Mouse (Mus musculus) midbrain, embryonic 16.5 days (tissue): ENCODE measurements around the gene Slc3a2. TPM values are rescaled to one million over a fixed set of nuclear protein-coding genes. Genes with fewer than 3 reads are reported as not detected.

Source experiments
- ATAC-seq: fragments of 200-750 bp; cut with Nextera tagmentation; 2 replicates; pipeline ENCODE4 v1.8.0; 2017; ENCODE audit warnings: moderate TSS enrichment
- H3K27ac ChIP-seq: fragments of 300-500 bp; sonication (generic); 2 replicates; pipeline ENCODE4 v1.5.1; 2014; ENCODE audit warnings: mild to moderate bottlenecking, low read length, mixed read lengths
- H3K27me3 ChIP-seq: fragments of 300-500 bp; sonication (generic); 2 replicates; pipeline ENCODE4 v1.6.1; 2014; ENCODE audit warnings: low read depth, low read length, mixed read lengths; ENCODE audit not compliant: control insufficient read depth, insufficient read depth
- H3K36me3 ChIP-seq: fragments of 300-500 bp; sonication (generic); 2 replicates; pipeline ENCODE4 v1.6.1; 2014; ENCODE audit warnings: mild to moderate bottlenecking, low read length, moderate library complexity, mixed read lengths; ENCODE audit not compliant: control insufficient read depth, insufficient read depth
- H3K4me1 ChIP-seq: fragments of 300-500 bp; sonication (generic); 2 replicates; pipeline ENCODE4 v1.6.1; 2014; ENCODE audit warnings: mild to moderate bottlenecking, low read length, mixed read lengths; ENCODE audit not compliant: control insufficient read depth, insufficient read depth
- H3K4me2 ChIP-seq: fragments of 300-500 bp; sonication (generic); 2 replicates; pipeline ENCODE4 v1.6.1; 2014; ENCODE audit warnings: mild to moderate bottlenecking, low read length, mixed read lengths
- H3K4me3 ChIP-seq: fragments of 300-500 bp; sonication (generic); 2 replicates; pipeline ENCODE4 v1.5.1; 2014; ENCODE audit warnings: low read depth, mild to moderate bottlenecking, low read length, moderate library complexity, mixed read lengths
- H3K9ac ChIP-seq: fragments of 300-500 bp; sonication (generic); 2 replicates; pipeline ENCODE4 v1.6.1; 2014; ENCODE audit warnings: low read depth, low read length, mixed read lengths
- H3K9me3 ChIP-seq: fragments of 300-500 bp; sonication (generic); replicated peaks from 2 replicates; pipeline ENCODE4 v1.6.1; 2014; ENCODE audit warnings: mild to moderate bottlenecking, low read length, mixed read lengths; ENCODE audit not compliant: control insufficient read depth, poor library complexity, severe bottlenecking
- WGBS: fragments of 180-500 bp; shearing (Covaris S2); extraction: QIAGEN DNeasy Blood & Tissue Kit; methylation state at CpG from one replicate; pipeline ENCODE4 v1.1.7; 2014; 5-methylcytosine and 5-hydroxymethylcytosine counted together
- polyA plus RNA-seq: library from polyadenylated mRNA; unstranded; fragments of >200 nt; fragmentation: Nextera tagmentation; extraction: Ambion mirVana; gene quantifications from 2 replicates; pipeline ENCODE4 v1.2.1, GENCODE M21; 2015

Gene Slc3a2
- polyA plus RNA-seq, 1 experiment from 2014 or later, result 176 TPM

DNA sequence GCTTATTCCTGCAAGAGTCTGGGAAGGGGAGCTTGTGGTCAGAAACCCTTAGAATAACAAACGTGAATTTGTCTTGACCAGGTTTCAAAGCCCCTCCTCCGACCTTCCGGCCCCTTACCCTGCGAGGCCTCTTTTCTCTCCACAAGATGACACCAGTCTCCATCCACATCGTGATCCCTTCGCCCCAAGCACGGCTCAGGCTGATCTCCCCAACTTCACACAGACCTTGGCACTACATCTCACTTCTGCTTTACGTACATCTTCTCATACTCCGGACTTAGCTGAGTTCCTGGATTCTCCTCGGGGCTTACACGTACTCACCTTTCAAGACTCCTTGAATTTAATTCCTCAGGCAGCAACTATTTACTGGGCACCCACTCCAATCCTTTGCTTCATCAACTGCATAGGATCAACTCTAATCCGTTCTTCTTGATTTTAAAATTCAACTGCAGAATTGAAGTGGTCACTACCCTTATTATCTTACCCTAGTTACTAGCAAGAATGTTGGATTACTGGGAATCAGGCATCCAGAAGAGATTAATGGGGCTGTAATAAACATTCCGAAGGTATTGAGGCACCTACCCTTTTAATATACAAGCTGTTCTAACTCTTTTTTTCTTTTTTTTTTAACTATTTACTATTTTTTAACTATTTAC, 9.0 kb downstream of the Slc3a2 start:
- peak; percentile 12; the same call in 1 of the 2 replicates for ATAC-seq
- peak overlapping the region; percentile 56 for H3K4me3 ChIP-seq
- peaks cover 13% of the 10 kb centered on the region for H3K36me3 ChIP-seq
- no peaks in the 10 kb centered on the region for H3K27me3 ChIP-seq
- WGBS, result 5% methylated on average over 13 of the region's 13 CpGs
- H3K9ac ChIP-seq, result peak overlapping the region; percentile 73
- H3K27ac ChIP-seq, result peak overlapping the region; percentile 90
- peaks cover 32% of the 10 kb centered on the region for H3K4me1 ChIP-seq
- no peaks in the 10 kb centered on the region for H3K9me3 ChIP-seq
- H3K4me2 ChIP-seq, result peak overlapping the region; percentile 75

DNA sequence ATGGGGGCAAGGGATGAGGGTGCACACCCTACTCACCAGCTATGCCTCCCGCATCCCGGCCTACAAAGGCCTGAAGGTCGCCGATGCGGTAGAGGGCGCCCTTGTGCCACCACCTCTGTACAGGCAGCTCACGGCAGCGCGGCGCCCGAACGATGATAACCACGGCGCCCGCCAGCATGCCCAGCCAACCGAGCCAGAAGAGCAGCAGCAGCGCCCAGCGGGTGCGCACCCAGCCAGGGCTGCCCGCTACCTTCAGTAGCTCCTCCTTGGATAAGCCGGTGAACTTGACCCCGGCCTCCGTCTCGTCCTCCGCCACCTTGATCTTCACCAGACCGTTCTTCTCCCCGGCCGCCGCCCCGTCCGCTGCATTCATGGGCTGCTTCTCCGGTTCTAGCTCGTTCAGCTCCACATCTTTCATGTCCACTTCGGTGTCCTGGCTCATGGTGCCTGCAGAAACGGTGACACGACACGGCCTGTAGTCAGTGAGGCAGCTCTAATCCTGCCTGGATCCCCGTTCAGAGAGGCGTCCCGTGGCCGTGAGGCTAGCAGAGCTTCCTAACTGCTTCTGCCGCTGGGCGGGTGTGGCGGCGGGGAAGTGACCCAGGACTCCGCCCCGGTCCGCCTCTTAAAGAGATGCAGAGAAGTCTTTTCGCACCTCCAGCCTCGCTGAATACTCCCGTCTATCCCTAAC, 9.7 kb downstream of the Slc3a2 start:
- Histone ChIP-seq H3K9ac (peak overlapping the region; percentile 73), H3K27me3 (no peaks in the 10 kb centered on the region), H3K4me3 (peak overlapping the region; percentile 56), H3K4me2 (peak overlapping the region; percentile 75), H3K27ac (peak overlapping the region; percentile 90), H3K36me3 (peaks cover 20% of the 10 kb centered on the region), H3K9me3 (no peaks in the 10 kb centered on the region), H3K4me1 (peaks cover 32% of the 10 kb centered on the region)
- peak; percentile 94 for ATAC-seq
- under 1% methylated on average over 45 of the region's 51 CpGs for WGBS

DNA sequence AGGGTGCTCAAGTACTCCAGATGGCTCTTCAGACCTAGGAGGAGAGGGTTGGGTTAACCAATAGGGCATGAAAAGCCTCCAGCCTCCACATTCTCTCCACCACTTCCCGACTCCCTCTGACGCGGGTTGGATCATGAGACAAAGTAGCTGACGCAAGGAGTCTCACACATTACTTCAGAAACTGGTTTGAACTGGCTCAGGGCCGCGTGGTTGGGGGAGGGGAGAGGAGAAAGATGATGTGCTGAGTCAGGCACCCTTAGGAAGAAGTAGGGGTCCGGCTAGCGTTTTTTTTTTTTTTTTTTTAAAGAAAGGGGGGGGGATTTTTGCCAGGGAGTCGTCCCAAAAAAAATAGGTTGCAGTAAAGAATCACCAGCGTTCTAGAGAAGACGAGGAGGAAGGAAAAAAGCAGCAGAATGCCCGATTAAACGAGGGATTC, 10.3 kb downstream of the Slc3a2 start:
- 0% methylated on average over 13 of the region's 13 CpGs for WGBS
- peak; percentile 52 for ATAC-seq
- Histone ChIP-seq H3K36me3 (peaks cover 26% of the 10 kb centered on the region), H3K9me3 (no peaks in the 10 kb centered on the region), H3K27me3 (no peaks in the 10 kb centered on the region), H3K27ac (peak overlapping the region; percentile 90), H3K4me3 (peak overlapping the region; percentile 56), H3K4me1 (peaks cover 32% of the 10 kb centered on the region), H3K9ac (peak overlapping the region; percentile 73), H3K4me2 (peak overlapping the region; percentile 75)

DNA sequence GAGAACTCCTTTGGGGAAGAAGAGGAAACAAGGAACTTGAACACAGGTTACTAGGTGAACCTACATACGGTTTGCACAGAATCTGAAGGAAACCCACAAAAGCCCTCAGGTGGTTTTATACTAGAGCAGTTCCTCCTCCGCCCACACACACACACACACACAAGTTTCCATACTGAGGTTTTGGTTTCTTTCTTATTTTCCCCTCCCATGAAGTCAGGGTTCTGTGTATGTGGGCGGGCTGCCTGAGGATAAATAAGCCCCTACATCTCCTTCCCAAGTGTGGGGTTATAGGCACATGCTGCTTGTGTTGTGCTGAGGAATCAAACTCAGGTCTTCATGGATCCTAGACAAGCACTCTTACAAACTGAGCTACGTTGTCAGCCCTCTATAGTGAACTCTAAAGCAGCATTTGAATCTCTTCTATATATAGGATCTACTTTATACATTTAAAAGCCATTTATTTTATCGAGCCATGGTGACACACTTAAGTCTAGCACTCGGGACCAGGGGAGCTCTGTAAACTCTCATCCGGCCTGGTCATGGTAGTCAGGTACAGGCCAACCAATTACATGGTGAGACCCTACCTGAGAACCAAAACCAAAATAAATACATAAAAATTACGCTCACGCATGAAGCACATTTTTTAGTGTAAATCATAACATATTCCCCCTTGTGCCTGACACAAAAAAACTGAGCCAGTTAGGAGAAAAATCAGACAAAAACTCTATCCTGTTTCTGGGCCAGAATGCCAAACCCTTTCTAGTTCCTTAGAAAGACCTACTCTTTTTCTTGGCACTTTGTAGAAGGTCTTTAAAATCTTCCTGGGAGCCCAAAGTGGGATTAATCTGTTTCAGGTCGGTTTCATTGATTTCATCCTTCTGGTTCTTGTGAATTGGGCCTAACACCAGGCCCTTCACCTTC, 11.0 kb downstream of the Slc3a2 start:
- peak overlapping the region; percentile 75 for H3K4me2 ChIP-seq
- ATAC-seq, result no peak
- WGBS, result 68% methylated on average over 10 of the region's 10 CpGs
- peak overlapping the region; percentile 73 for H3K9ac ChIP-seq
- H3K36me3 ChIP-seq, result peaks cover 30% of the 10 kb centered on the region
- H3K27me3 ChIP-seq, result no peaks in the 10 kb centered on the region
- H3K9me3 ChIP-seq, result no peaks in the 10 kb centered on the region
- peak overlapping the region; percentile 90 for H3K27ac ChIP-seq
- H3K4me1 ChIP-seq, result peaks cover 32% of the 10 kb centered on the region
- H3K4me3 ChIP-seq, result peak overlapping the region; percentile 56

DNA sequence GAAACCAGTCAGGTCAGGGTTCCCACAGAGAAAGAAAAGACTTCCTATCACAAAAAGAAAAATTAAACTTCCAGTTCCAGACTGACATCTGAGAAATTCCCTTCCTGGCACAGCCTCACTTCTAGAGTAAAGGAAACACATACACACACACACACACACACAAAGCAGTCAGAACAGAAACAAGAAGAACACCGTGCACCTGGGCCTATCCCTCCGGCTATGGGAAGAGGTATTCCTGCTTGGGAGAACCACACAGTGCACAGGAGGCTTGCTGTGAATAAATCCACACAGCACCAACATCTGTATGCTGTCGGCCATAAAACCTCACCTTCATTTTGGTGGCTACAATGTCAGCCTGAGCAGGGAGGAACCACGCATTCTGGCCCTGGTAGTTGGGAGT, 11.7 kb downstream of the Slc3a2 start:
- WGBS, result 86% methylated on average over 4 of the region's 4 CpGs
- no peaks in the 10 kb centered on the region for H3K27me3 ChIP-seq
- no peaks in the 10 kb centered on the region for H3K9me3 ChIP-seq
- no peak overlapping the region for H3K27ac ChIP-seq
- peaks cover 32% of the 10 kb centered on the region for H3K4me1 ChIP-seq
- ATAC-seq, result no peak
- peak overlapping the region; percentile 56; the same call in 1 of the 2 replicates for H3K4me3 ChIP-seq
- H3K4me2 ChIP-seq, result peak overlapping the region; percentile 75
- H3K36me3 ChIP-seq, result peaks cover 36% of the 10 kb centered on the region
- peak overlapping the region; percentile 73; the same call in 1 of the 2 replicates for H3K9ac ChIP-seq

DNA sequence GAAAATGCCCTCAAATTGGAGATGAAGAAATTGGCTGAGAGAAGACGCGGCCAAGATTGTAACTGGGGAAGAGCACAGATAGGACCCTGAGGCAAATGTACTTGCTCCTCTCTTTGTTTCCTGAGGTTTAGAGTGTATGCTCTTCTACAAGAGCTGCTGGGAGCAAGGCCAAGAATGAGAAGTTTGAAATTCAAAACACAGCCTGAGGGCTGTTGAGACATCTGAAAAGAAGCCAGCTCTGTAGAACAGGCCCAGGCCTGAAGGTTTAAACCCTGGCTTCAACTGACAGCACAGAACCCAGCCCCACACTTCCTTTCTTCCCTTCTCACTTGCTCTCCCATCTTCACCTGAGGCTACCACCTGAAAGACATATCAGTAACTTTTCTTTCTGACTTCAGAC, 13.1 kb downstream of the Slc3a2 start:
- Histone ChIP-seq H3K27ac (0 out of 2 replicates have a peak overlapping the region, but pooled peaks have one; percentile 37), H3K36me3 (peaks cover 38% of the 10 kb centered on the region)

DNA sequence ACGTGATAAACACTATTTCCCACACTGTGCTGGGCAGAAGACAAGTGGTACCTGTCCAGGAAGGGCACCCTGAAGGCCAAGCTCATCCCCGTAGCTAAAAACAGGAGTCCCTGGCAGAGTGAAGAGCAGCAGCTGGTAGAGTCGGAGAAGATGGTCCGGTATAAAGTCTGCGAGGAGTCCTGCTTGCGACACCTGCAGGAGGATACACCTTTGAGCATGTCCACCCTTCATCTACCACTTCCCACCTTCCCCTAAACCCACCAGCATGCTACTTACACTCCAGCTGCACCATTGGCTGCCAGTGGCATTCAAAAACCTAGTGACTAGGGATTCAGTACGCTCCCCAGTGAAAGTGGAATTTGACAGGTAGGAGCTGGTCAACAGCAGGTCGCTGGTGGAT, 14.2 kb downstream of the Slc3a2 start:
- Histone ChIP-seq H3K4me2 (no peak overlapping the region), H3K9ac (no peak overlapping the region), H3K9me3 (no peaks in the 10 kb centered on the region), H3K27ac (no peak overlapping the region), H3K4me1 (peaks cover 28% of the 10 kb centered on the region), H3K27me3 (no peaks in the 10 kb centered on the region), H3K36me3 (peaks cover 38% of the 10 kb centered on the region), H3K4me3 (no peak overlapping the region)
- WGBS, result 90% methylated on average over 8 of the region's 8 CpGs
- ATAC-seq, result no peak

More for the DNA sequence above, 13.1 kb downstream of the Slc3a2 start:
- H3K27me3 ChIP-seq, result no peaks in the 10 kb centered on the region
- H3K4me3 ChIP-seq, result no peak overlapping the region
- H3K9me3 ChIP-seq, result no peaks in the 10 kb centered on the region
- 0 out of 2 replicates have a peak overlapping the region, but pooled peaks have one; percentile 3 for H3K4me2 ChIP-seq
- peaks cover 32% of the 10 kb centered on the region for H3K4me1 ChIP-seq
- H3K9ac ChIP-seq, result no peak overlapping the region
- 75% methylated on average over 2 of the region's 2 CpGs for WGBS
- ATAC-seq, result no peak

DNA sequence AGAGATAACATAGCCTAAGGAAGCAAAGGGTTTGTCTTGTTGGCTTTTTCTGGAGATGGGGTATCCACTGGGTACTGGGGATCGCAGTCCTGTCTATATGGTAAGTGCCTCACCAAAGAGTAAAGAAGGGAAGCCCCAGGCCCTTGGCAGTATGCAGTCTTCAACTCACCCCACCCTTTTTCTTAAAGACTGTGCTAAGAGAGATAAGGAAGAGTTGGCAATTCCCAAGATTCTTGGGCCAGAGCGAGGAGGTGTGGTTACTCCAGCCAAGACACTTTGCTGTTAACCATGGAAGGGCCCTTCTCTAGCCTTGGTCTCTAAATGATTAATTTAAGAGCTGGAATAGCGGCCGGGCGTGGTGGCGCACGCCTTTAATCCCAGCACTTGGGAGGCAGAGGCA, 16.2 kb downstream of the Slc3a2 start:
- no peak for ATAC-seq
- H3K4me2 ChIP-seq, result no peak overlapping the region
- H3K9ac ChIP-seq, result no peak overlapping the region
- 98% methylated on average over 7 of the region's 7 CpGs for WGBS
- H3K27me3 ChIP-seq, result no peaks in the 10 kb centered on the region
- H3K36me3 ChIP-seq, result peaks cover 38% of the 10 kb centered on the region
- H3K4me3 ChIP-seq, result no peak overlapping the region
- H3K9me3 ChIP-seq, result no peaks in the 10 kb centered on the region
- peaks cover 17% of the 10 kb centered on the region for H3K4me1 ChIP-seq
- H3K27ac ChIP-seq, result no peak overlapping the region
